Comparison of ENCODE assay signal across 28 mouse cellular contexts in genomic region chr13:73214301-73214700, GRCm38 (mm10). TPM values are rescaled to one million over a fixed set of nuclear protein-coding genes. Genes with fewer than 3 reads are reported as not detected.
"Had no signal": no experiment of that assay in that cellular context is flagged by ENCODE, and none has a peak within 500 bp of the region (broad histone marks: within the 10 kb centered on the region; RNA-seq: fewer than 3 reads in every experiment).

No protein-coding gene starts in this region.

- H3K27ac ChIP-seq: kidney, postnatal 0 days; layer of hippocampus, adult 2 months; left cerebral cortex, adult 2 months; limb, embryonic 12.5 days; limb, embryonic 15.5 days; liver, embryonic 14.5 days; macrophage; midbrain, embryonic 13.5 days; neural tube, embryonic 13.5 days; stomach, embryonic 15.5 days had no signal

- H3K27me3 ChIP-seq: limb, embryonic 12.5 days; limb, embryonic 15.5 days; midbrain, embryonic 13.5 days; neural tube, embryonic 13.5 days; stomach, embryonic 15.5 days had no signal

- H3K4me1 ChIP-seq: limb, embryonic 12.5 days; limb, embryonic 15.5 days; midbrain, embryonic 13.5 days; neural tube, embryonic 13.5 days; stomach, embryonic 15.5 days had no signal

- H3K4me3 ChIP-seq: layer of hippocampus, adult 2 months; left cerebral cortex, adult 2 months; limb, embryonic 12.5 days; limb, embryonic 15.5 days; midbrain, embryonic 13.5 days; myocyte; neural tube, embryonic 13.5 days; stomach, embryonic 15.5 days had no signal

- H3K4me2 ChIP-seq: limb, embryonic 12.5 days; limb, embryonic 15.5 days; liver, embryonic 11.5 days; lung, embryonic 14.5 days; midbrain, embryonic 13.5 days; neural tube, embryonic 13.5 days; stomach, embryonic 15.5 days had no signal

- DNase-seq: kidney, postnatal 25 days; layer of hippocampus, adult 9-11 months; liver, postnatal 0 days; lung, embryonic 14.5 days; retina, postnatal 1 day; right cerebral cortex, postnatal 25 days; spleen, adult 18-20 months; thymus, postnatal 36 days had no signal

- H3K36me3 ChIP-seq: limb, embryonic 12.5 days; limb, embryonic 15.5 days; midbrain, embryonic 13.5 days; neural tube, embryonic 13.5 days; stomach, embryonic 15.5 days had no signal

- ATAC-seq: liver, postnatal 0 days; lung, postnatal 0 days; midbrain, embryonic 13.5 days had no signal

- H3K9ac ChIP-seq: limb, embryonic 12.5 days; limb, embryonic 15.5 days; liver, embryonic 14.5 days; liver, postnatal 0 days; lung, embryonic 14.5 days; midbrain, embryonic 13.5 days; neural tube, embryonic 13.5 days; stomach, embryonic 15.5 days had no signal

- H3K9me3 ChIP-seq: limb, embryonic 15.5 days; stomach, embryonic 15.5 days had no signal

RNA-seq across cellular contexts. Expression of gene Irx4, which starts 46.0 kb away (rescaled TPM):
- total RNA-seq: layer of hippocampus, adult 2 months; layer of hippocampus, postnatal 25 days; left cerebral cortex, adult 2 months; left cerebral cortex, postnatal 10 days; left cerebral cortex, postnatal 36 days; megakaryocyte, adult 5-6 weeks; monocyte, adult 5-6 weeks; neutrophil, adult 5-6 weeks had no signal
- polyA plus RNA-seq: liver, embryonic 11.5 days; liver, embryonic 14.5 days; liver, postnatal 0 days; lung, embryonic 14.5 days; lung, postnatal 0 days; macrophage; myocyte; urinary bladder, adult 2 months had no signal
